Mouse (Mus musculus) E14TG2a.4 (cell line): ENCODE results near the gene Hist1h4h.

ENCODE experiments used
- CTCF ChIP-seq: conservative IDR thresholded peaks from 2 replicates; pipeline ENCODE4 v1.5.1; 2014; ENCODE audit warnings: low read length
- NANOG ChIP-seq: IDR thresholded peaks from 2 replicates; pipeline ENCODE4 v1.6.1; 2014; ENCODE audit warnings: borderline replicate concordance, low read length, mixed read lengths
- POU5F1 ChIP-seq: IDR thresholded peaks from 2 replicates; pipeline ENCODE4 v1.6.1; 2014; ENCODE audit warnings: low read length, borderline replicate concordance

DNA sequence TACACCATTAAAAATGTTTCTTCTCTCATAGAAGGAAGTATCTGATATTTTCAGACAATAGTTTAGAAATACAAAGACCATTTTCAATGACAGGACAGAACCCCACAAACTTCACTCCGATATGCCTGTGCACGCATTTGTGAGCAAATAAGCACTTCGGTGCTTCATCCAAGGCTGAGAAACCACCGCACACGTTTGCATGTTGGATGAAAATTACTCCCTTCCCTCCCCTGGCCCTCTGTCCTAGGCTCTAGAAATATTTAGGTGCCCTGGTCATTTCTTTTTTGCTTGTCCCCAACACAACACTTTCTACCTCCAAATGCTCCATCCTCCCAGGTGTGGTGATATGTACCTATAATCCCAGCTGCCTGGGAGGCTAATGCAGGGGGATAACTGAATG is 29.3 kb upstream of the Hist1h4h start:
- TF ChIP-seq CTCF = no peak
- TF ChIP-seq NANOG = no peak
- no peak for TF ChIP-seq POU5F1
